Mouse (Mus musculus) retina, embryonic 14.5 days (tissue): Measurements from ENCODE around the gene Igflr1.

Source experiments
- DNase-seq: peaks from one replicate; pipeline ENCODE4 v3.0.0-alpha.2; 2015; ENCODE audit warnings: low spot score

The Igflr1 gene

DNA sequence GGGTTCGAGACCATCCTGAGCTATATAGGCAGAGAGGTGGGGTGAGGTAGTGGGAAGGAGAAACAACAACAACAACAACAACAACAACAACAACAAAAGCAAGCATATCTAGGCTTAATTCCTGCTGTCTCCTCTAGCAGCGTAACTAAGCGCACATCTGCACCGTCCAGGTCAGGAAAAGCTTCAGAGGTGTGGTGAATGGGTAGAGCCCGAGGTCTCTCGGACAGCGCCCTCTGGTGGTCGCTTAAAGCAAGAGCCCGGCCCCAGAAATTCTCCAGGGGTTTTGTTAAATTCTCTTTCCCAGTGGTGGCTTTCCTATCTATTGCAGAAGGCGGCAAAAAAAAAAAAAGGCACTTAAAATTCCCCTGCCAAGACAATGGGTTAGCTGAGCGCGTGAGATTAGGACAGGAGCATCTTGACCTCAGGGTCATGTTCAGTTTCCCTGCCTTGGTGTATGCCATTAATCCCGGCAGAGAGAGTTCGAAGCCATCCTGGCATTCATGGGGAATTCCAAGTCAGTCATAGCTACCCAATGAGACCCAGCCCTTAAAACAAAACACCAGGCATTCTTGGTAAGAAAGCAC lies 48.4 kb downstream of the Igflr1 start:
- DNase-seq: peak; percentile 81

DNA sequence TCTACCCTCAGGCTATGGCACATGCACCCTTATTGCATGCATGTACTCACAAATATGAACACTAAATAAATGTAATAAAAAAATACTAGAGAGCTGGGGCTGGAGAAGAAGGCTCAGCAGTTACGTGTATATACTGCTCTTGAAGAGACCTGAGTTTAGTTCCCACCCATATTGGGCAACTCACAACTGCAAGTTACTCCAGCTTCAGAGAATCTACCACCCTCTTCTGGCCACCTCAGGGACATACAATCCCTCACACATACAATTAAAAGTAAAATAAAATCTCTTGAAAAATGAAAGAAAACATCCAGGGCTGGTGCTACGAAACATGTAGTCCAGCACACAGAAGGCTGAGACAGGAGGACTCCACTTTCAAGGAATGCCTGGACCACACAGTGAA lies 49.2 kb downstream of the Igflr1 start:
- DNase-seq: no peak

- DNase-seq: no peak
These were observed 50.0 kb downstream of the Igflr1 start for GRCm38 (mm10) chr7:30615049-30615760.
